Mouse (Mus musculus): ENCODE data around the gene Gpc3.

DNA sequence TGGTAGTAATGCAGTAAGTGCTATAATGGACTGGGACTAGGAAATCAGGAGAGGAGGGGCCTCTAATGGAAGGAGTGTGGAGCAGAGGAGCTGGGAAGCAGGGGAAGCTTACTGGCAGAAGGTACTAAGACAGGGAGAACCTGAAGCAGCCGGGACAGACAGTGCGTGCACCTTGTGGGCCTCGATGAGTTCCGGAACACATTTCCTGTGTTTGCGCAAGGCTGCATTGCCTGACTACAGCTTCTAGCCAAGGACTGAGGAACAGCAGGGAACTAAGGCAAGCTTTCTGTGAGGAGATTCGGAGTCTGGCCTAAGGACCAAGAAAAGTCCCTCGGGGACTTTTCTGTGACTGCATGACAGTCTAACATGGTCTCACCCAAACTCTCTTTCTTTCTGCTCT is 30.6 kb upstream of the Gpc3 start:
- TF ChIP-seq MAX (IDR thresholded peaks at IDR 0.05; ENCODE audit: low read depth) (no peak), MYOG (IDR thresholded peaks at IDR 0.05; ENCODE audit: control insufficient read depth in 1 of 3, insufficient read depth in 1 of 3, insufficient read length in 2 of 3, low read depth in 2 of 3) (no peak), POLR2A (IDR thresholded peaks at IDR 0.05; ENCODE audit: insufficient read length, low read depth) (no peak), MYOD1 (IDR thresholded peaks at IDR 0.05; ENCODE audit: control insufficient read depth in 1 of 3, insufficient read length in 2 of 3, low read depth in 2 of 3) (no peak), POLR2AphosphoS2 (IDR thresholded peaks at IDR 0.05; ENCODE audit: insufficient read length, low read depth) (no peak), CEBPB (IDR thresholded peaks at IDR 0.05; ENCODE audit: insufficient read depth, poor library complexity, severe bottlenecking) (no peak)
